Mouse (Mus musculus) midbrain, embryonic 14.5 days (tissue): Measurements from ENCODE around the gene Dffb. TPM values are rescaled to one million over a fixed set of nuclear protein-coding genes. Genes with fewer than 3 reads are reported as not detected.
"Not testable (repeated sequence)": the region's sequence is repeated elsewhere in the genome, so short reads cannot be mapped to it uniquely, and the experiment has no call there.

Experiments used
- ATAC-seq: fragments of 200-750 bp; cut with Nextera tagmentation; 2 replicates; pipeline ENCODE4 v1.8.0; 2017; ENCODE audit warnings: moderate number of reproducible peaks, moderate library complexity; ENCODE audit not compliant: low FRiP score, low TSS enrichment
- DNase-seq: peaks from one replicate; pipeline ENCODE4 v3.0.0-alpha.2; 2015
- H3K27ac ChIP-seq: fragments of 300-500 bp; sonication (generic); replicated peaks from 2 replicates; pipeline ENCODE4 v1.5.1; 2014; ENCODE audit warnings: mild to moderate bottlenecking, low read depth, low read length, moderate library complexity
- H3K27me3 ChIP-seq: fragments of 300-500 bp; sonication (generic); 2 replicates; pipeline ENCODE4 v1.6.1; 2014; ENCODE audit warnings: low read length, control low read depth, mixed read lengths; ENCODE audit not compliant: control insufficient read depth, insufficient read depth
- H3K36me3 ChIP-seq: fragments of 300-500 bp; sonication (generic); 2 replicates; pipeline ENCODE4 v1.6.1; 2014; ENCODE audit warnings: low read length, control low read depth; ENCODE audit not compliant: control insufficient read depth, insufficient read depth
- H3K4me1 ChIP-seq: fragments of 300-500 bp; sonication (generic); 2 replicates; pipeline ENCODE4 v1.6.1; 2014; ENCODE audit warnings: mild to moderate bottlenecking, antibody characterized with exemption, low read length, control low read depth; ENCODE audit not compliant: control insufficient read depth, insufficient read depth
- H3K4me2 ChIP-seq: fragments of 300-500 bp; sonication (generic); 2 replicates; pipeline ENCODE4 v1.6.1; 2014; ENCODE audit warnings: mild to moderate bottlenecking, low read length, moderate library complexity
- H3K4me3 ChIP-seq: fragments of 300-500 bp; sonication (generic); replicated peaks from 2 replicates; pipeline ENCODE4 v1.5.1; 2014; ENCODE audit warnings: low read depth, low read length
- H3K9ac ChIP-seq: fragments of 300-500 bp; sonication (generic); replicated peaks from 2 replicates; pipeline ENCODE4 v1.6.1; 2014; ENCODE audit warnings: mild to moderate bottlenecking, low read length, moderate library complexity
- H3K9me3 ChIP-seq: fragments of 300-500 bp; sonication (generic); 2 replicates; pipeline ENCODE4 v1.6.1; 2016; ENCODE audit warnings: low read length, control low read depth, mixed read lengths; ENCODE audit not compliant: control insufficient read depth
- whole genome bisulfite sequencing: fragments of 180-500 bp; shearing (Covaris S2); extraction: QIAGEN DNeasy Blood & Tissue Kit; methylation state at CpG from one replicate; pipeline ENCODE4 v1.1.7; 2014; 5-methylcytosine and 5-hydroxymethylcytosine counted together
- polyA plus RNA-seq: library from polyadenylated mRNA; unstranded; fragments of >200 nt; fragmentation: Nextera tagmentation; extraction: Ambion mirVana; gene quantifications from 2 replicates; pipeline ENCODE4 v1.2.1, GENCODE M21; 2014

The Dffb gene
- polyA plus RNA-seq, 1 experiment from 2014 or later = 7.9 TPM

- 0 out of 2 replicates have a peak, but pooled peaks cover 6% of the 10 kb centered on the region for H3K27me3 ChIP-seq
- H3K4me2 ChIP-seq = no peak overlapping the region
- no peak overlapping the region for H3K4me3 ChIP-seq
- no peaks in the 10 kb centered on the region for H3K9me3 ChIP-seq
- no peak overlapping the region for H3K27ac ChIP-seq
- no peak for ATAC-seq
- 0 out of 2 replicates have a peak, but pooled peaks cover 4% of the 10 kb centered on the region for H3K4me1 ChIP-seq
- no peak for DNase-seq
- 27% methylated on average over 11 of the region's 11 CpGs for WGBS
- no peaks in the 10 kb centered on the region for H3K36me3 ChIP-seq
- no peak overlapping the region for H3K9ac ChIP-seq
Observed at GRCm38 (mm10) chr4:153928772-153929299, 46.1 kb downstream of the Dffb start.

GRCm38 (mm10) chr4:153922090-153922489 is 52.8 kb downstream of the Dffb start:
- not testable (repeated sequence) for ATAC-seq, H3K4me2 ChIP-seq, H3K4me1 ChIP-seq, H3K36me3 ChIP-seq, H3K9ac ChIP-seq, H3K9me3 ChIP-seq, H3K27me3 ChIP-seq, DNase-seq, H3K4me3 ChIP-seq, H3K27ac ChIP-seq
- 59% methylated on average over 4 of the region's 4 CpGs for WGBS

- WGBS = 33% methylated on average over 9 of the region's 9 CpGs
Observed at GRCm38 (mm10) chr4:153920517-153921233, 54.3 kb downstream of the Dffb start.

DNA sequence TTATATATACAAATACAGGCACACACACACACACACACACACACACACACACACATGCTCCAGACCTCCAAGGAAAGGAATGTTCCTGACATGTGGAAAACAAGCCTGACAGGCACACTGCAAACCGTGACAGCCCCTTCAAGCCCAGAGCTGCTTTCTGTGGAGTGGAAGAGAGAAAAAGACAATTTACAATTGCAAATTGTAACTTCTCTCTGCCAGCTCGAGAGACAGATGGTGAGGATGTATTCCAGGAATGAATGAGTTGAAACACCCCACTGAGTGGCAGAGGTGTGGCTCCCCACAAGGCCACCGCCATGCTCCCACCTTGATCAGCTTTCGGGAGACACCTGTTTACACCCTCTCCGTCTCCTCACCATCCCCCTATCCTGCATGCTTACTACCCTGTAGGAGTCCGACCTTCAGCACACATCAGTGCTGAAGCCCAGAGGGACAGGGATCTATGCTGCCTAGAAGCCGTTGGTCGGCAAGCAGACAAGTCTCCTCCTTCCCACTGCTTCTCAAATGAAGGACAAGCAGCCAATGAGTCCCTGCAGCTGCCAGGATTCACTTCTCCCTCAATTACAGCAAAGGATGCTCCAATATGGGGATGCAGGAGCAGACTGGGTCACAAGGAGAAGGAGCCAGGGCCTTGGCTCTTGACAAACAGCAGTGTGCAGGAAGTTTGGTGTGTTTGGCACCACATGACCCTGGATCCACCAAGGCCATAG is 57.0 kb downstream of the Dffb start:
- Histone ChIP-seq H3K4me3 (no peak overlapping the region), H3K27me3 (no peaks in the 10 kb centered on the region), H3K4me1 (peaks cover 4% of the 10 kb centered on the region), H3K4me2 (no peak overlapping the region), H3K27ac (no peak overlapping the region), H3K36me3 (no peaks in the 10 kb centered on the region), H3K9me3 (no peaks in the 10 kb centered on the region), H3K9ac (no peak overlapping the region)
- no peak for DNase-seq
- ATAC-seq = no peak
- WGBS = 53% methylated on average over 8 of the region's 8 CpGs

More at GRCm38 (mm10) chr4:153920517-153921233, 54.3 kb downstream of the Dffb start:
- ATAC-seq = peak; percentile 60; the same call in 1 of the 2 replicates
- Histone ChIP-seq H3K4me2 (peak overlapping the region; percentile 2; the same call in 1 of the 2 replicates), H3K9me3 (no peaks in the 10 kb centered on the region), H3K9ac (no peak overlapping the region), H3K27ac (peak overlapping the region; percentile 61), H3K4me1 (peaks cover 4% of the 10 kb centered on the region), H3K36me3 (no peaks in the 10 kb centered on the region), H3K27me3 (no peaks in the 10 kb centered on the region), H3K4me3 (no peak overlapping the region)
- peak; percentile 64 for DNase-seq

Other genes with a start within 250 kb of the Dffb start
- gene A430005L14Rik, start 17.9 kb downstream of the Dffb start, polyA plus RNA-seq = 63.3 and 63.7 TPM in 2 replicates
- gene Cep104, start 68 bp upstream of the Dffb start, polyA plus RNA-seq = 15.3 and 19.7 TPM in 2 replicates
- 12.7 and 13.5 TPM in 2 replicates for gene Lrrc47, start 36.6 kb upstream of the Dffb start, polyA plus RNA-seq
- 6.3 and 7.7 TPM in 2 replicates for gene Smim1, start 51.1 kb upstream of the Dffb start, polyA plus RNA-seq
- gene Ccdc27, start 67.6 kb upstream of the Dffb start, polyA plus RNA-seq = not detected in 2 replicates
- 0.20 and 0.59 TPM in 2 replicates for gene Trp73, start 165.1 kb upstream of the Dffb start, polyA plus RNA-seq
- 43.2 and 45.6 TPM in 2 replicates for gene Wrap73, start 167.2 kb upstream of the Dffb start, polyA plus RNA-seq
- 203 and 208 TPM in 2 replicates for gene Tprgl, start 185.5 kb upstream of the Dffb start, polyA plus RNA-seq
- 6.9 and 8.4 TPM in 2 replicates for gene Megf6, start 195.6 kb upstream of the Dffb start, polyA plus RNA-seq